Mouse (Mus musculus) embryonic facial prominence, embryonic 14.5 days (tissue): ENCODE results near the gene Sox5. TPM values are rescaled to one million over a fixed set of nuclear protein-coding genes. Genes with fewer than 3 reads are reported as not detected.

Source experiments
- ATAC-seq: fragments of 200-750 bp; cut with Nextera tagmentation; 2 replicates; pipeline ENCODE4 v1.8.0; 2017; ENCODE audit warnings: low read depth, moderate number of reproducible peaks, moderate TSS enrichment
- DNase-seq: peaks from one replicate; pipeline ENCODE4 v3.0.0-alpha.2; 2015; ENCODE audit warnings: low spot score
- H3K27ac ChIP-seq: fragments of 300-500 bp; sonication (generic); replicated peaks from 2 replicates; pipeline ENCODE4 v1.5.1; 2014; ENCODE audit warnings: low read depth, mild to moderate bottlenecking, low read length, moderate library complexity
- H3K27me3 ChIP-seq: fragments of 300-500 bp; sonication (generic); replicated peaks from 2 replicates; pipeline ENCODE4 v1.6.1; 2014; ENCODE audit warnings: low read length; ENCODE audit not compliant: control insufficient read depth, insufficient read depth
- H3K36me3 ChIP-seq: fragments of 300-500 bp; sonication (generic); 2 replicates; pipeline ENCODE4 v1.6.1; 2014; ENCODE audit warnings: low read length, mixed read lengths; ENCODE audit not compliant: control insufficient read depth, insufficient read depth
- H3K4me1 ChIP-seq: fragments of 300-500 bp; sonication (generic); 2 replicates; pipeline ENCODE4 v1.6.1; 2014; ENCODE audit warnings: antibody characterized with exemption, low read length; ENCODE audit not compliant: control insufficient read depth, insufficient read depth
- H3K4me2 ChIP-seq: fragments of 300-500 bp; sonication (generic); 2 replicates; pipeline ENCODE4 v1.6.1; 2014; ENCODE audit warnings: low read depth, mild to moderate bottlenecking, low read length, moderate library complexity, mixed read lengths
- H3K4me3 ChIP-seq: fragments of 300-500 bp; sonication (generic); 2 replicates; pipeline ENCODE4 v1.5.1; 2014; ENCODE audit warnings: low read depth, mild to moderate bottlenecking, low read length
- H3K9ac ChIP-seq: fragments of 300-500 bp; sonication (generic); 2 replicates; pipeline ENCODE4 v1.6.1; 2014; ENCODE audit warnings: low read depth, mild to moderate bottlenecking, low read length, moderate library complexity, mixed read lengths
- H3K9me3 ChIP-seq: fragments of 300-500 bp; sonication (generic); 2 replicates; pipeline ENCODE4 v1.6.1; 2016; ENCODE audit warnings: low read length; ENCODE audit not compliant: control insufficient read depth
- WGBS: fragments of 180-500 bp; shearing (Covaris S2); extraction: QIAGEN DNeasy Blood & Tissue Kit; methylation state at CpG from one replicate; pipeline ENCODE4 v1.1.7; 2014; 5-methylcytosine and 5-hydroxymethylcytosine counted together
- polyA plus RNA-seq: library from polyadenylated mRNA; unstranded; fragments of >200 nt; fragmentation: Nextera tagmentation; extraction: Ambion mirVana; gene quantifications from 2 replicates; pipeline ENCODE4 v1.2.1, GENCODE M21; 2014

Gene Sox5
- polyA plus RNA-seq, 1 experiment from 2014 or later: 10.8 TPM

- no peak overlapping the region for H3K4me3 ChIP-seq
- H3K9ac ChIP-seq: no peak overlapping the region
- no peak overlapping the region for H3K4me2 ChIP-seq
- DNase-seq: no peak
- H3K27me3 ChIP-seq: no peaks in the 10 kb centered on the region
- H3K9me3 ChIP-seq: no peaks in the 10 kb centered on the region
- no peak overlapping the region for H3K27ac ChIP-seq
- WGBS: 89% methylated on average over 10 of the region's 10 CpGs
- no peaks in the 10 kb centered on the region for H3K36me3 ChIP-seq
- H3K4me1 ChIP-seq: no peaks in the 10 kb centered on the region
- ATAC-seq: no peak
Observed at GRCm38 (mm10) chr6:144746436-144746835, 35.3 kb downstream of the Sox5 start.

GRCm38 (mm10) chr6:144742559-144742958 is 39.2 kb downstream of the Sox5 start:
- no peak for DNase-seq
- Histone ChIP-seq H3K9ac (no peak overlapping the region), H3K9me3 (no peaks in the 10 kb centered on the region), H3K36me3 (no peaks in the 10 kb centered on the region), H3K27ac (no peak overlapping the region), H3K4me3 (no peak overlapping the region), H3K27me3 (no peaks in the 10 kb centered on the region; the same call in 1 of the 2 replicates), H3K4me2 (no peak overlapping the region), H3K4me1 (no peaks in the 10 kb centered on the region)
- ATAC-seq: no peak
- WGBS: 26% methylated on average over 3 of the region's 3 CpGs

- Histone ChIP-seq H3K27ac (no peak overlapping the region), H3K9me3 (no peaks in the 10 kb centered on the region), H3K36me3 (no peaks in the 10 kb centered on the region), H3K4me2 (no peak overlapping the region), H3K4me3 (no peak overlapping the region), H3K4me1 (no peaks in the 10 kb centered on the region), H3K9ac (no peak overlapping the region), H3K27me3 (no peaks in the 10 kb centered on the region; the same call in 1 of the 2 replicates)
- ATAC-seq (no peak), DNase-seq (no peak)
- WGBS: 30% methylated on average over 3 of the region's 3 CpGs
Observed at GRCm38 (mm10) chr6:144741080-144741655, 40.6 kb downstream of the Sox5 start.

- no peak overlapping the region for H3K9ac ChIP-seq
- 84% methylated on average over 3 of the region's 3 CpGs for WGBS
- no peak overlapping the region for H3K4me3 ChIP-seq
- H3K27ac ChIP-seq: no peak overlapping the region
- no peaks in the 10 kb centered on the region for H3K9me3 ChIP-seq
- no peaks in the 10 kb centered on the region; the same call in 1 of the 2 replicates for H3K27me3 ChIP-seq
- H3K4me2 ChIP-seq: no peak overlapping the region
- no peaks in the 10 kb centered on the region for H3K4me1 ChIP-seq
- DNase-seq (no peak), ATAC-seq (no peak)
- no peaks in the 10 kb centered on the region for H3K36me3 ChIP-seq
Observed at GRCm38 (mm10) chr6:144740343-144740742, 41.4 kb downstream of the Sox5 start.

- Histone ChIP-seq H3K27ac (no peak overlapping the region), H3K4me1 (no peaks in the 10 kb centered on the region), H3K36me3 (no peaks in the 10 kb centered on the region), H3K9me3 (no peaks in the 10 kb centered on the region), H3K4me3 (no peak overlapping the region), H3K4me2 (no peak overlapping the region), H3K9ac (no peak overlapping the region), H3K27me3 (no peaks in the 10 kb centered on the region; the same call in 1 of the 2 replicates)
- 94% methylated on average over 2 of the region's 2 CpGs for WGBS
- DNase-seq (no peak), ATAC-seq (no peak)
Observed at GRCm38 (mm10) chr6:144739753-144740152, 42.0 kb downstream of the Sox5 start.

GRCm38 (mm10) chr6:144737786-144738185 is 44.0 kb downstream of the Sox5 start:
- DNase-seq (no peak), ATAC-seq (no peak)
- Histone ChIP-seq H3K36me3 (no peaks in the 10 kb centered on the region), H3K9ac (no peak overlapping the region), H3K4me3 (no peak overlapping the region), H3K4me2 (no peak overlapping the region), H3K27me3 (no peaks in the 10 kb centered on the region; the same call in 1 of the 2 replicates), H3K4me1 (no peaks in the 10 kb centered on the region), H3K9me3 (no peaks in the 10 kb centered on the region), H3K27ac (no peak overlapping the region)
- 89% methylated on average over 5 of the region's 5 CpGs for WGBS

- Histone ChIP-seq H3K4me1 (no peaks in the 10 kb centered on the region), H3K36me3 (no peaks in the 10 kb centered on the region), H3K9ac (no peak overlapping the region), H3K27ac (no peak overlapping the region), H3K27me3 (no peaks in the 10 kb centered on the region), H3K4me2 (no peak overlapping the region), H3K4me3 (no peak overlapping the region), H3K9me3 (no peaks in the 10 kb centered on the region)
- no peak for ATAC-seq
- WGBS: 92% methylated on average over 10 of the region's 10 CpGs
- DNase-seq: no peak
Observed at GRCm38 (mm10) chr6:144731251-144731970, 50.4 kb downstream of the Sox5 start.

GRCm38 (mm10) chr6:144723530-144724144 is 58.1 kb downstream of the Sox5 start:
- H3K4me1 ChIP-seq: no peaks in the 10 kb centered on the region
- WGBS: 38% methylated on average over 12 of the region's 12 CpGs
- ATAC-seq: no peak
- no peak overlapping the region for H3K27ac ChIP-seq
- no peaks in the 10 kb centered on the region for H3K9me3 ChIP-seq
- no peak overlapping the region for H3K4me3 ChIP-seq
- no peak for DNase-seq
- H3K36me3 ChIP-seq: no peaks in the 10 kb centered on the region
- no peaks in the 10 kb centered on the region for H3K27me3 ChIP-seq
- no peak overlapping the region for H3K4me2 ChIP-seq
- no peak overlapping the region for H3K9ac ChIP-seq
